Mouse (Mus musculus) intestine, embryonic 15.5 days (tissue): ENCODE results near the gene Lrrc56. TPM values are rescaled to one million over a fixed set of nuclear protein-coding genes. Genes with fewer than 3 reads are reported as not detected.

ENCODE experiments used
- ATAC-seq: fragments of 200-750 bp; cut with Nextera tagmentation; 2 replicates; pipeline ENCODE4 v1.8.0; 2017; ENCODE audit warnings: moderate TSS enrichment, moderate library complexity
- H3K27ac ChIP-seq: fragments of 300-500 bp; sonication (generic); 2 replicates; pipeline ENCODE4 v1.5.1; 2015; ENCODE audit warnings: mild to moderate bottlenecking, inconsistent platforms
- H3K27me3 ChIP-seq: fragments of 300-500 bp; sonication (generic); replicated peaks from 2 replicates; pipeline ENCODE4 v1.6.1; 2015; ENCODE audit warnings: inconsistent platforms
- H3K36me3 ChIP-seq: fragments of 300-500 bp; sonication (generic); 2 replicates; pipeline ENCODE4 v1.6.1; 2015; ENCODE audit warnings: inconsistent platforms
- H3K4me1 ChIP-seq: fragments of 300-500 bp; sonication (generic); replicated peaks from 2 replicates; pipeline ENCODE4 v1.6.1; 2015; ENCODE audit warnings: inconsistent platforms
- H3K4me2 ChIP-seq: fragments of 300-500 bp; sonication (generic); replicated peaks from 2 replicates; pipeline ENCODE4 v1.6.1; 2015; ENCODE audit warnings: mild to moderate bottlenecking, inconsistent platforms
- H3K4me3 ChIP-seq: fragments of 300-500 bp; sonication (generic); replicated peaks from 2 replicates; pipeline ENCODE4 v1.5.1; 2015; ENCODE audit warnings: inconsistent platforms
- H3K9ac ChIP-seq: fragments of 300-500 bp; sonication (generic); 2 replicates; pipeline ENCODE4 v1.6.1; 2015; ENCODE audit warnings: inconsistent platforms
- H3K9me3 ChIP-seq: fragments of 300-500 bp; sonication (generic); 2 replicates; pipeline ENCODE4 v1.6.1; 2016; ENCODE audit warnings: inconsistent platforms
- WGBS: fragments of 180-500 bp; shearing (Covaris S2); methylation state at CpG from one replicate; pipeline ENCODE4 v1.1.7; 2015; 5-methylcytosine and 5-hydroxymethylcytosine counted together
- polyA plus RNA-seq: library from polyadenylated mRNA; unstranded; fragments of >200 nt; fragmentation: Nextera tagmentation; extraction: Ambion mirVana; gene quantifications from 2 replicates; pipeline ENCODE4 v1.2.1, GENCODE M21; 2015

Lrrc56 gene
- polyA plus RNA-seq, 1 experiment from 2014 or later: 5.4 TPM

- no peaks in the 10 kb centered on the region for H3K9me3 ChIP-seq
- peaks cover 23% of the 10 kb centered on the region for H3K4me1 ChIP-seq
- H3K27ac ChIP-seq: 0 out of 2 replicates have a peak overlapping the region, but pooled peaks have one; percentile 44
- no peak overlapping the region for H3K4me2 ChIP-seq
- H3K36me3 ChIP-seq: no peaks in the 10 kb centered on the region
- no peak overlapping the region for H3K9ac ChIP-seq
- no peak overlapping the region for H3K4me3 ChIP-seq
- H3K27me3 ChIP-seq: no peaks in the 10 kb centered on the region
- ATAC-seq: no peak
Measured at GRCm38 (mm10) chr7:141169866-141170265, 24.1 kb upstream of the Lrrc56 start.

GRCm38 (mm10) chr7:141172116-141173006, 21.6 kb upstream of the Lrrc56 start, which contains the start of gene Rnh1:
Rnh1 (minus strand) TSS chr7:141172857.
- Histone ChIP-seq H3K27me3 (no peaks in the 10 kb centered on the region), H3K4me3 (peak within 1 kb of the TSS; percentile 54), H3K36me3 (no peaks in the 10 kb centered on the region), H3K9me3 (no peaks in the 10 kb centered on the region), H3K27ac (peak within 1 kb of the TSS; percentile 90), H3K4me1 (peaks cover 24% of the 10 kb centered on the region), H3K4me2 (peak within 1 kb of the TSS; percentile 67), H3K9ac (peak within 1 kb of the TSS; percentile 54)
- WGBS: 3% methylated on average over 55 of the region's 55 CpGs
- ATAC-seq: peak; percentile 96

GRCm38 (mm10) chr7:141173323-141173850, 20.6 kb upstream of the Lrrc56 start:
- H3K36me3 ChIP-seq: no peaks in the 10 kb centered on the region
- no peak for ATAC-seq
- H3K4me1 ChIP-seq: peaks cover 15% of the 10 kb centered on the region
- H3K27me3 ChIP-seq: no peaks in the 10 kb centered on the region
- H3K4me2 ChIP-seq: peak overlapping the region; percentile 67
- no peaks in the 10 kb centered on the region for H3K9me3 ChIP-seq
- H3K27ac ChIP-seq: peak overlapping the region; percentile 90
- peak overlapping the region; percentile 54 for H3K4me3 ChIP-seq
- peak overlapping the region; percentile 54; the same call in 1 of the 2 replicates for H3K9ac ChIP-seq
- WGBS: 69% methylated on average over 5 of the region's 5 CpGs

GRCm38 (mm10) chr7:141175068-141175467, 18.9 kb upstream of the Lrrc56 start:
- no peak overlapping the region for H3K9ac ChIP-seq
- no peaks in the 10 kb centered on the region for H3K27me3 ChIP-seq
- no peak for ATAC-seq
- no peak overlapping the region for H3K4me2 ChIP-seq
- no peak overlapping the region for H3K4me3 ChIP-seq
- H3K9me3 ChIP-seq: no peaks in the 10 kb centered on the region
- H3K4me1 ChIP-seq: peaks cover 7% of the 10 kb centered on the region; the same call in 1 of the 2 replicates
- H3K27ac ChIP-seq: no peak overlapping the region
- 88% methylated on average over 4 of the region's 4 CpGs for WGBS
- no peaks in the 10 kb centered on the region for H3K36me3 ChIP-seq

GRCm38 (mm10) chr7:141176173-141176572, 17.8 kb upstream of the Lrrc56 start:
- no peaks in the 10 kb centered on the region for H3K9me3 ChIP-seq
- H3K36me3 ChIP-seq: no peaks in the 10 kb centered on the region
- H3K4me3 ChIP-seq: no peak overlapping the region
- H3K27ac ChIP-seq: no peak overlapping the region
- H3K4me1 ChIP-seq: peaks cover 7% of the 10 kb centered on the region; the same call in 1 of the 2 replicates
- H3K27me3 ChIP-seq: no peaks in the 10 kb centered on the region
- H3K4me2 ChIP-seq: peak overlapping the region; percentile 26; the same call in 1 of the 2 replicates
- ATAC-seq: no peak
- WGBS: 1% methylated on average over 8 of the region's 8 CpGs
- no peak overlapping the region for H3K9ac ChIP-seq

GRCm38 (mm10) chr7:141188194-141188593, 5.8 kb upstream of the Lrrc56 start:
- WGBS: 69% methylated on average over 3 of the region's 3 CpGs
- H3K36me3 ChIP-seq: peaks cover 18% of the 10 kb centered on the region
- H3K4me3 ChIP-seq: no peak overlapping the region
- no peak overlapping the region for H3K4me2 ChIP-seq
- H3K9me3 ChIP-seq: no peaks in the 10 kb centered on the region
- H3K27me3 ChIP-seq: no peaks in the 10 kb centered on the region
- H3K27ac ChIP-seq: no peak overlapping the region
- no peak for ATAC-seq
- peaks cover 10% of the 10 kb centered on the region for H3K4me1 ChIP-seq
- H3K9ac ChIP-seq: no peak overlapping the region

GRCm38 (mm10) chr7:141188733-141189132, 5.2 kb upstream of the Lrrc56 start:
- no peak overlapping the region for H3K4me3 ChIP-seq
- no peaks in the 10 kb centered on the region for H3K9me3 ChIP-seq
- peaks cover 11% of the 10 kb centered on the region for H3K4me1 ChIP-seq
- H3K36me3 ChIP-seq: peaks cover 18% of the 10 kb centered on the region
- no peaks in the 10 kb centered on the region for H3K27me3 ChIP-seq
- no peak overlapping the region for H3K27ac ChIP-seq
- no peak overlapping the region for H3K4me2 ChIP-seq
- no peak for ATAC-seq
- 93% methylated on average over 3 of the region's 3 CpGs for WGBS
- no peak overlapping the region for H3K9ac ChIP-seq

GRCm38 (mm10) chr7:141190220-141190619, 3.7 kb upstream of the Lrrc56 start:
- Histone ChIP-seq H3K9ac (no peak overlapping the region), H3K36me3 (peaks cover 18% of the 10 kb centered on the region), H3K9me3 (no peaks in the 10 kb centered on the region), H3K27me3 (no peaks in the 10 kb centered on the region), H3K4me1 (peaks cover 14% of the 10 kb centered on the region), H3K4me2 (no peak overlapping the region), H3K4me3 (no peak overlapping the region), H3K27ac (no peak overlapping the region)
- ATAC-seq: no peak
- WGBS: 87% methylated on average over 3 of the region's 3 CpGs

- no peak for ATAC-seq
- Histone ChIP-seq H3K4me3 (no peak overlapping the region), H3K4me2 (no peak overlapping the region), H3K9me3 (no peaks in the 10 kb centered on the region), H3K27me3 (no peaks in the 10 kb centered on the region), H3K27ac (no peak overlapping the region), H3K9ac (no peak overlapping the region), H3K4me1 (peaks cover 17% of the 10 kb centered on the region), H3K36me3 (peaks cover 18% of the 10 kb centered on the region)
- 84% methylated on average over 14 of the region's 14 CpGs for WGBS
Measured at GRCm38 (mm10) chr7:141191036-141191435, 2.9 kb upstream of the Lrrc56 start.

GRCm38 (mm10) chr7:141191796-141192685, 1.9 kb upstream of the Lrrc56 start:
- H3K27ac ChIP-seq: no peak overlapping the region
- H3K4me2 ChIP-seq: peak overlapping the region; percentile 90
- H3K27me3 ChIP-seq: no peaks in the 10 kb centered on the region
- H3K4me1 ChIP-seq: peaks cover 17% of the 10 kb centered on the region
- WGBS: 87% methylated on average over 24 of the region's 24 CpGs
- H3K36me3 ChIP-seq: peaks cover 18% of the 10 kb centered on the region
- H3K9me3 ChIP-seq: no peaks in the 10 kb centered on the region
- H3K9ac ChIP-seq: no peak overlapping the region
- no peak overlapping the region for H3K4me3 ChIP-seq
- no peak for ATAC-seq

- H3K4me2 ChIP-seq: peak overlapping the region; percentile 90
- H3K4me1 ChIP-seq: peaks cover 17% of the 10 kb centered on the region
- H3K27ac ChIP-seq: peak overlapping the region; percentile 81; the same call in 1 of the 2 replicates
- H3K27me3 ChIP-seq: no peaks in the 10 kb centered on the region
- 26% methylated on average over 12 of the region's 12 CpGs for WGBS
- peak overlapping the region; percentile 94 for H3K4me3 ChIP-seq
- H3K36me3 ChIP-seq: peaks cover 18% of the 10 kb centered on the region
- peak overlapping the region; percentile 97 for H3K9ac ChIP-seq
- no peak for ATAC-seq
- no peaks in the 10 kb centered on the region for H3K9me3 ChIP-seq
Measured at GRCm38 (mm10) chr7:141192776-141193347, 1.1 kb upstream of the Lrrc56 start.
